Mouse (Mus musculus): Measurements from ENCODE around the gene Klf9.
"Not testable (repeated sequence)": the region's sequence is repeated elsewhere in the genome, so short reads cannot be mapped to it uniquely, and the experiment has no call there.

Gene Klf9

DNA sequence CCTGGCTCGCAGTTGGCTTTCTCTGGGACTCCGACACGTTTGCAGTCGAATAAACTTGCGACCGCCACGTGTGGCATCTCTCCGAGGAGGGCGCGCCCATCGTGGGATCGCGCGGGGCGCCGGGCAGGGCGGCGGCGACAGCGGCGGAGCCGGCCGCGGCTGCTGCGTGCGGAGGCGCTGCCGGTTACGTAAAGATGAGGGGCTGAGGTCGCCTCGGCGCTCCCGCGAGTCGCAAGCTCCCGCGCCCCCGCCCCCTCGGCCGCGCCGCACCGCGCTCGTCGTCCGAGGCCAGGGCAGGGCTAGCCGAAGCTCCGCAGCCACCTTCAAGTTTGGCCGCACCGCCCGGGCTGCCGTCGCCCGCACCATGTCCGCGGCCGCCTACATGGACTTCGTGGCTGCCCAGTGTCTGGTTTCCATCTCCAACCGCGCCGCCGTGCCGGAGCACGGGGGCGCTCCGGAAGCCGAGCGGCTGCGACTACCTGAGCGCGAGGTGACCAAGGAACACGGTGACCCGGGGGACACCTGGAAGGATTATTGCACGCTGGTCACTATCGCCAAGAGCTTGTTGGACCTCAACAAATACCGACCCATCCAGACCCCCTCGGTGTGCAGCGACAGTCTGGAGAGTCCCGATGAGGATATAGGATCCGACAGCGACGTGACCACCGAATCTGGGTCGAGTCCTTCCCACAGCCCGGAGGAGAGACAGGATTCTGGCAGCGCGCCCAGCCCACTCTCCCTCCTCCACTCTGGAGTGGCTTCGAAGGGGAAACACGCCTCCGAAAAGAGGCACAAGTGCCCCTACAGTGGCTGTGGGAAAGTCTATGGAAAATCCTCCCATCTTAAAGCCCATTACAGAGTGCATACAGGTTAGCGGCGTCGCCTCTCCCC is 610 bp downstream of the Klf9 start:
- DNase-seq (ENCODE audit: low spot score), result peak; percentile 78

DNA sequence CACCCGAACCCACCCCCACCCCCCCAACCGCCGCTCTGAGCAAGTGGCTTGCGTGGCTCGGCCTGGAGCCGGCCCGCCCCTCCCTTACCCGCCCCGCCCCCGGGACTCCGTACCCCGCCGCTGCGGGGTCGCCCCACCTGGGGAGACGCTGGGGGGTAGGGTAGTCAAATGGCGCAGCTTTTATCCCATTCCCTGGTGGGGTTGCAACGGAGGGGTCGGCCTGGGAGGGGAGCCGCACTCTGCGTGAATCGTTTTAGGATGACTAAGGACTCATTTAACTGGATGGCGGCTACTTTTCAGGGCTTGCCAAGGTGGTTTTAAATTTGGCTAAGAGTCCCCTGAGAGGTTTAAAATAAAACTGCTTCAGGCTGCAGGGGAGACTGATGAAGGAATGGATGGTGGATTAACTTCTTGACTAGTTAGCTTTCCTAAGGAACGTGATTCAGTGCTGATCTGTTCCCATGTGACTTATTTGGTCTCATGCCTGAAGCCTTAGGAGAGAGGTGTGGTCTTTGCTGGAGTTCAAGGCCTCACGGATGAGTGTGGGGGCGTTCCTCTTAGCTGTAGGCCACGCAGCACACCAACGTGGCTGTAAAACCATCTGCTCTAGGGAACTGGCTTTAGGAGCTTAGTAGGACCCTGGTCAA is 1.5 kb downstream of the Klf9 start:
- DNase-seq (ENCODE audit: low spot score), result no peak

DNA sequence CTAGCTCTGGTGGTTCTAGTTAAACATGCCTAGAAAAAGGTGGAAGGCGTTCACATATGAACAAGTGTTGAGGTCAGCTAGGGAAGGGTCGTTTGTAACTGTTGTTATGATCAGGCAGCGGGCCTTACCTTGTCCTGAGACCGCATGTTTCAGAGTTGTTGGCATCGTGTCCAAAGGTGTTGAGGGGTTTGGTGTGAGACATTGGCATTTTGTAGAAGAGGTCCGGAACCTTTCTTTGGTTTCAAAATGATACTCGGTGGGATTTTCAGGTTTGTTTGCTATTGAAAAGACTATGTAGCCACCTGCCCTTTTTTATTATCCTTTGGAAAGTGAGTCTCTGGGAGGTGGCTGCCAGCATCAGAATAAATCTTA is 2.0 kb downstream of the Klf9 start:
- DNase-seq (ENCODE audit: low spot score), result no peak

DNA sequence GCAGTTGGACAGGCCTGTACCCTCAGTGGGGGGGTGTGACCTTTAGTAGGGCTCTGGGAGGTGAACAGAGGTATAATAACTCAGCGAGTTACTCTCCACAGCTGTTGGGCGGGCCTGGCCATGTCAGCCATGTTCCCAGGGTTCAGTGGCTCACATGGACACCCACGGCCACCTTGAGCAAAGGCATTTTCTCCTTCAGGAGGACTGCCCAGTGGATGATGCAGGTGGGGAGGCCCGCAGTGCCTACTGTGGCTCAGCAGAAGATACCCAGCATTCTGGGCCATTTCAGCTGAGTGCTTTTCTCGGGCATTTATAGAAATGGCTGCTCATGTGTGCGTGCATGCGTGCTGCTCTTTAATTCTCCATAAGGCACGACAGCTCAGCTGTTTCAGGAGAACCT is 2.5 kb downstream of the Klf9 start:
- DNase-seq (ENCODE audit: low spot score), result no peak

DNA sequence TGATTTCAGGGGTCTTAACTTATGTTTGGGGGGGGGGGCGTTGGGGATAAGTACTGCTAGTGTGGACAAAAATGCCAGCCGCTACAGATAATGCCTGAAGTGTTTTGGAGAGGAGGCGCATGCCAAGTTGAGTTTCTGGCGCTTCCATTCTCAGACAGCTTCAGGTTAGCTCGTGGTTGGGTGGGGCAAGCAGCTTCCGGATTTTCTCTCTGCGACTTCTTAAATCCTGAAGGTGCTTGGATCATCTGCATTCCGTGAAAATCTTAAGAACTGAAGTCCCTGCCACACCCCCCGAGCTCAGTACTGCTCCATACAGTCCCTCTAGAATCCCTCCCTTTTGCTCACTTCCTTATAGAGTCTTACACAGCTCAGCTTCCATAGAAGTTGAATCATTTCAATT is 3.0 kb downstream of the Klf9 start:
- DNase-seq (ENCODE audit: low spot score), result no peak

DNA sequence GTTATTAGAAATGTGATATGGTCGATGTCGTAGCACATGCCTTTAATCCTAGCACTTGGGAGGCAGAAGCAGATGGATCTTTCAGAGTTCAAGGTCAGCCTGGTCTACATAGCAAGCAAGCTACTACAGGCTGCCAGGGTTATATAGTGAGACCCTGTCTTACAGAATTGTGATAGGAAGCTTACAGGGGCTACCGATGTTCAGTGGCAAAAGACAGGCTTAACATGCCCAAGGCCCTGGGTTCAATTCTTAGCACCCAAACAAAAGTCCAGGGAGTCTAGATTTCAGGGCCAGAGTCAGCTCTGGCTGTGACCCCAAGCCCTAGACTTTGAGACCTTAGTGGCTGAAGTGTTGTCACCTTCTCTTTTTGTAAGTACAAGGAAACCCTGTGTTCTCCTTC is 4.1 kb downstream of the Klf9 start:
- no peak for DNase-seq (ENCODE audit: low spot score)

DNA sequence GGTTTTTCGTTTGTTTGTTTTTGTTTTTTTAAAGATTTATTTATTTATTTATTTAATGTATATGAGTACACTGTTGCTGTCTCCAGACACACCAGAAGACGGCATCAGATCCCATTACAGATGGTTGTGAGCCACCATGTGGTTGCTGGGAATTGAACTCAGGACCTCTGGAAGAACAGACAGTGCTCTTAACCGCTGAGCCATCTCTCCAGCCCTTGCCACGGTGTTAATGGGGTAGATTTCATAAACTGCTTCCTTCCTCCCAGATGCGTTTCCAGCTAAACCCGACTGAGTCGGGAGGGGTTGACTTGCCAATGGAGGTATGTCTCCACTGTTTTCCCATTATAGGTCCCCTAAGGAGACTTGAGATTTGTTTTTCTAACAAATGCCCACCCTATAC is 4.5 kb downstream of the Klf9 start:
- DNase-seq (ENCODE audit: low spot score), result not testable (repeated sequence)

DNA sequence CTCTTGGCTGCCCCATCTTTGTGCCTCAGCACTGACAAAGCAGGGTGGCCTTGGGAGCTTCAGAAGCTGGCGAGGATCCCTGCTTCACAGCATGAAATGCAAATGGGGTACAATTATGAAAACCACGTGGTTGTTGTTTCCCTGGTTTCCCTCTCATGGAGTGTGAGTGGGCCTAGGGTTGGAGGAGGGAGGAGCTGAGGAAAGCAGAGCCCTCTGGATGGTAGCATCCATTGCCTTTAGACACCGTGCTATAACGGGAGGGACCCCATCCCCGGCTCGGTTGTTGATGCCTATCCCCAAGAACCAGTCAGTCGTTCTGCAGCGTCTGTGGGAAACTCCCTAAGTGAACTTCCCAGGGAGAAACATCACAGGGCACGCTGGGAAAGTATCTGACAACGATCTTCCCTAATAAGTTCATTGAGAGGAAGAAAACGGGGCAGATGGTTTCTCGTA is 5.4 kb downstream of the Klf9 start:
- no peak for DNase-seq (ENCODE audit: low spot score)

DNA sequence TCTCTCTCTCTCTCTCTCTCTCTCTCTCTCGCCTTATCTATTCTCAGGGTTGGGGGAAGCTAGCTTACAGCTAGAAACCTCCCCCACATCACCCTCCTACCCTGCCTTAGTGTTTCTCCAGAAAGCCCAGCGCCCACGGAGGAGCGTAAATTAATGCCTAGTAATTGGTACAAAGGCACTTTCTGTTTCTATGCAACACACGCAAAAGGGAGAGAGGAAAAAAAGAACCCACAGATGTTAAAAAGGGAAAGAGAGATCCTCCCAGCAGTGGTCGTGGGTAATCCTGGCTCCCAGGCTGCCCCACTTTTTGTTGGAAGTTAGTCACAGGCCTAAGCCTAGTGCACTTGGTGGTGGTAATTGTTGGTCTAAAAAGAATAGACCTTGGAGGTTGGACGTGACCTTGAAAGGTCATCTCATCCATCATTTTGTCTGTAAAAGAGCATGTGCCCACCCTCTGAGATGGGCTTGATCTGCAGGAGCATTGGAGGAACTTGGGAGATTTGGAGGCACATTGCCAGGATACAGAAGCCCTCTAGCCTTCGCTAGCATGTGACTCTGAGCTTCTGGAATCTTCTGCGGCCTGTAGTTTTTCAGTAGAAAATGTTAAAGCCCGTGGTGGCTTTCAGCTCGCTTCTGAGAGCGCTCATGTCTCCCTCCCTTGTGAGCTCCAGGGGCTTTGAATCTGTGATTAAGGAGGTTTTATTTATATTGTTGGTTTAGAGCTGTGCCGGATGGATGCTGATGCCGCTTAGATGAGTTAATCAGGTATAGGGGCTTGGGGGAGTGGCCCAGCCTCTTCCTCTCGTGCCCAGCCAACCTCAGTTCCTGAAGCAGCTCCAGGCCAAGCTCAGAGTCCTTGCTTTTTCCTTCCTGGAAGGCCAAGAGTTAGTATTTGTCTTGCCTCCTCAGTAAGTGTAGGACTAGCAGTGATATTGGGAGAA is 6.3 kb downstream of the Klf9 start:
- DNase-seq (ENCODE audit: low spot score), result no peak

DNA sequence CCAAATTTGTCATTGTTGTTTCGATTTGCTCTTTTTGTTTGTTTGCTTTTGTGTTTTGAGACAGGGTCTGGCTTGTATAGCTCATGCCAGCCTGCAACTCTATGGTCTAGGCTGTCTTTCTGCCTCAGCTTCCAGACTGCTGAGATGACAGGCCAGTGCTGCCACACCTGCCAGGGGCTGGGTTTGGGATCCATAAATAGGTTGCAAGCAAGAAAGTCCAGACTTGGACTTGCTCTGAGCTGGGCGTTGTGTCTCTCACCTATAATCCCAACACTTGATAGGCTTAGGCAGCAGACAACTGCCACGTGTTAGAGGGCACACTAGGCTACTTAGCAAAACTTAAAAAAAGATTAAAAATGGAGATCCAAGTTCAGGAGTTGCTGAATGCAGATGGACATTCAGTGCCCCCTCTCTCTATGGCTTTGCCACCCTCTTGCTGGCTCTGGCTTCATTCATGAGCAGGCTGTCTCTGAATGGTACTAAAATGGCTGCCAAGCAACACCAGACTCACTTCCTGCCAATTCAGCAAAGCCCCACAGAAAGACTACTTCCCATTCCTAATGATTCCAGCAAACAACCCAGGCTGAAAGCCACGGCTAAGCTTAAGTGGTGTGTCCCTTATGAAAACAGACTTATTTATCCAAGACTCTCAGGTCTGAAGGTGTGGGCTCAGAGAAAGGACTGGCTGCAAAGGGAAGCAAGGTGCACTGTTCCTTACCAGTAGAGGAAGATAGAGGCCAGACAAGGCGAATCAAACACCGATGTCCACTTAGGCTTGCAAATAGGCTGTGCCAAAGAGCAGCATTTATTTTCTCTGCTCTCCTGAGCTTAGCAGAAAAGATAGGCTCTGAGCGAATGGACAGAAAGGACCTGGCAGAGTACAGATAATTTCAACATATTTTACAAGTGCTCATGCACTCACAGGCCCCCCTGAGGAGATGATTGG is 8.7 kb downstream of the Klf9 start:
- no peak for DNase-seq (ENCODE audit: low spot score)

DNA sequence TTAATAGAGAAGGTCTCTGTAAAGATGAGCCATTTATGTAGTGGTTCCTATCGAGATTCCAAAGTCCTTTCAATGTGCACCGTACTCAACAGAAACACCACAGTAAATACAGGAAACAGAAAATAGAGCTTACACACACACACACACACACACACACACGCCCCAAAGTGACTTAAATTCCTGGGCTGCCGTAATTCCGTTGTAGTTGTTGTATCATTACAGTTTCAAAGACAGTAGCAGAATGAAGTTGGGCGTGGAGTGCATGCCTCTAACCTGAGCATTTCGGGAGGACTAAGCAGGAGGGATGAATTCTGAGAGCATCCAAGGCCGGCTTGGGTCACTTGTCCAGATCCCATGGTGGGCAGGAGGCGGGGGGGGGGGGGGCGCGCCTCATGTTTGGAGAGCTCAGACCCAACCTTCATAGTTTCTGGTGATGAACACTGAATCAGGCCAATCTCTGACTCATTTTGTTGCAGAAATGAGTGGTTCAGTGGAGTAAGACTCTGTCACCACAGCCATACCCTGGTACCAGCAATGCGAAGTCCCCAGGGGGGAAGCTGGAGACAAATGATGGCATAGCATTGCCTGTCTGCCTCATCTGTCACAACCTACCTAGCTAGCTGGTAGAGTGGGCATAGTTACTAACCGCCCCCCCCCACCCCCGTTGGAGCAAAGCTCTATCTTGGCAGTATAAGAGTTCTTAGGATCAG is 9.7 kb downstream of the Klf9 start:
- no peak for DNase-seq (ENCODE audit: low spot score)

DNA sequence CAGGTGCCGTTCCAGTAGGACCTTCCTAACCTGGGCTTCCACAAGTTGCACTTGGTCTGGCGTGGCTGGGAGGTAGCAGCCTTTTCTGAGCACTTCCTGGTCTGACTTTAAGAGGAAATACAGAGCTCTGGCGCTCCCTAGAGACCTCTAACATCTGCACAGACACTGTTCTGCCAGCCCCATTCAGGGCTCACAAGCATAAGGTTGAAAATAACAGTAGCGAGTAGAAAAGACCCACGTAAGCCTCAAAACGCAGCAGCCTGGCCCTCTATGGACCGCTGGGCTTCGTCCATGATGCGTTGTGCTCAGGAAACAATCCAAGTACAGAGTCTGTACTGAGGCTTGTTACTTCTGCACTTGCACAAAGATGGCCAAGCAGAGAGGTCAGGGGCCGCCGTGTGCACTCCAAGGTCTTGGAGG is 10.6 kb downstream of the Klf9 start:
- peak; percentile 62 for DNase-seq (ENCODE audit: low spot score)

DNA sequence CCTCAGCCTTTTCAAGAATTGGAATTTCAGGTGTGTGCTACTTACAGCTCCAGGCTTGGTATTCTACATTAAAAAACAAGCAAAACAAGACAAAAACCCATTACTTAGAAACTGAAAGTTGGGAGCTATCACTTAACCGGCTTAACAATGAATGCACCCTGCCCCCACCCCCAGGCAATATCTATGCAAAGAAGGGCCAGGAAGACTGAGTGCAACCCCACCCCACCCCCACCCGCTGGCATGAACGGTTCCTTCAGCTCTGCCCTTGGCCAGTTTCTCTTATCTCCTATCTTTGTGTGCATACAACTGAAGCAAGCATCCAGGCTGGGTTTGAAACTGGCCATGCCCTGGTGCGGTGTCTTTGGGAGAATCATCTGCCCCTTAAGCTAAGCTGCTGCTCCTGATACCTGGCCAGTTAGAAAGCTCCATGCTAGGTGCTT is 11.2 kb downstream of the Klf9 start:
- no peak for DNase-seq (ENCODE audit: low spot score)

DNA sequence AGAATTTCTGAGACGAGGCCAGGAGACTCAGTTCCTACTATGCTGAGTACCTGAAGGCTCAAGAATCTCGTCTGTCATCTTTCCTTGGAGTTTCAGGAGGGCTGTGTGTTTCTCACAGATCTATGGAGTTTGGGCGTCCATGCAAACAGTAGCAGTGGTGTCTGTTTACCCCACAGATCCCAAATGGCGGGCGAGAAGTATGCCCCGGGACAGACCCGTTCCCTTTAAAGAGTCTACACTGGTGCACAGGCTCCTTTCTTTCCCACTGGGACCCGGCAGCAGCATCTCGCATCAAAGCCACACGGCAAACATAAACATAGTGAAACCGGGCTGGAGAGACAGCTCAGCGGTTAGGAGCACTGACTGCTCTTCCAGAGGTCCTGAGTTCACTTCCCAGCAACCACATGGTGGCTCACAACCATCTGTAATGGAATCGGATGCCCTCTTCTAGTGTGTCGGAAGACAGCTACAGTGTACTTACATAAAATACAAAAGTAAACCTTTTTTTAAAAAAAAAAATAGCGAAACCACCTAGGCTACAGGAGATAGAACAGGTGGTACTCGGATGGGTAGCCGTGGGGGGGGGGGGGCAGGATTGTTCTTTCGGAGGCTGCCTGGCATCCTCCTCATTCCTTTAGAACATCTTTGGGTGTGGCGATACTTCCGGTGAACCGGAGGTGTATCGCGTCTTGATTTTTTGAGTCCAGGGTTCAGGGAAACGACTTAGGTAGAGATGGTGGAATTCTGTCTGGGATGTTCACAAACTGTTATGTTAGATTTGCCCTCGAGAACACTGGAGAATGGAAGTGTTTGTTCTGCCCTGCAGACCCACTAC is 12.0 kb downstream of the Klf9 start:
- DNase-seq (ENCODE audit: low spot score), result no peak

DNA sequence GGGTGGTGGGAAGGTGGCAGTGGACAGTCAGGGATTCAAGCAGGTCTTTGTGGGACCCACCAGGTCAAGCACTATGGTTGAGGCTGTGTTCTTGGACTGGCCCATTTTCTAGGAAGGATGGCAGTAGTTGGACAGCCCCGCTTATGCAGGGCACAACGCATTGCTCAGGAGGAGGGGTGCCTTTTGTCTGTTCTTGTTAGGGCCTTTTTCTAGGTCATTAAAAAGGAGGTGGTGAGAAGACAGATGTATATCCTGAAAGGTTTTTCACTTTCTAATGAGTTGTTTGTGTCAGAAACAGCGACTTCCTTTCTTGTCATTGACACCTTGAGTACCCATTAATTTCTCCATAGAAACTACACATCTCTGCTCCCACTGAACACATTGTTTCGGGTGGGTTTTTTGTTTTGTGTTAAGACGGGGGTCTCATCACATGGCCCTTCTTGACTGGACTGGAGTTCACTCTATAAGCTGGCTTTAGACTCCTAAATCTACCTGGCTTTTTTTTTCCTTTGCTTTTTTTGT is 12.6 kb downstream of the Klf9 start:
- DNase-seq (ENCODE audit: low spot score), result no peak

DNA sequence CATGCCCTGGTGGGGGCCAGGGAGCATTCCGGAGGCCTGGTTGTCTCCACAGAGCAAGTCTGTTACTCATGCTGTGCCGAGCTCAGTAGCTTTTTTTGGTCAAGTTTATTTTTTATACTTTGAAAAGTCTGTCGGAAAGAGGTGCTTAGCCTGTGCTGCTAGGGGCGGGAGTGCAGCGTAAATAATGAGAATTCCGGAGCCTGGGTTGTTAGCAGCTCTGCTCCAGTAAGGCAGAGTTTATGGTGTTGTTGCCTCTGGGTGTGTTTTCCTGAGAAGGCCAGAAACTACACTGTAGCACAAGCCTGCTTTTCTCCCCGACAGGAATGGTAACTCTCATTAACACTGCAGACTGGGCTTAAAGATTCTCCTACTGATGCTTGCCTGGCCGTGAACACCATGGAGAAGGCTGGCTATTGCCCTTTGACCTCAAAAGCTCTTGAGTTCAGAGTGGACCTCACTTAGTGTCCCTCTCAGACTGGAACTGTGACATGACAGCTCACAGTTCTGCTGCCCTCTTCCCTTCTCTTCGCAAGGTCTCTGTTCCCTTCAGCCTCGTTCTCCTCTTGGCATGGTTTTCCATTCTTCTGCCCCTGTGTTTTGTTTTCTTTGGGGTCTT is 18.9 kb downstream of the Klf9 start:
- no peak for DNase-seq (ENCODE audit: low spot score)

DNA sequence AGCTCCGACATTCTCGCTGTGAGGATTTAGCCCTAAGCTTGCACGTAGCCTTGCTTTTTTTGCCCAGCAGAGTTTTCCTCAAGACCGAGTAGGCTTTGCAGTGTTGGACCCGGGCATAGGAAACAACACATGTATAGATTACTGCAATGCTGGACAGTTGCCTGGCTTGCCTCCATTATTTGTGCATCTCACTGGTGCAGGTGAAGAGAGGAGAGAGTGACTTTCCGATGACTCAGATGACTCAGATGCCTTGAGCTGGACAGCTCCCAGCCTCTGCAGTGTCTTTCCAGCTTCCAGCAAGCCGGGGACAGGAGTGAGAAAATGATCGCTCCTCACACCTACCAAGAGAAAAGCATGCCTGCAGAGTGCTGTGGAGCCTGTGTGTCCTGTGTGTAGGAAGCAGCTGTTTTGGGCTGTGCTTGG is 21.4 kb downstream of the Klf9 start:
- peak; percentile 28 for DNase-seq (ENCODE audit: low spot score)

DNA sequence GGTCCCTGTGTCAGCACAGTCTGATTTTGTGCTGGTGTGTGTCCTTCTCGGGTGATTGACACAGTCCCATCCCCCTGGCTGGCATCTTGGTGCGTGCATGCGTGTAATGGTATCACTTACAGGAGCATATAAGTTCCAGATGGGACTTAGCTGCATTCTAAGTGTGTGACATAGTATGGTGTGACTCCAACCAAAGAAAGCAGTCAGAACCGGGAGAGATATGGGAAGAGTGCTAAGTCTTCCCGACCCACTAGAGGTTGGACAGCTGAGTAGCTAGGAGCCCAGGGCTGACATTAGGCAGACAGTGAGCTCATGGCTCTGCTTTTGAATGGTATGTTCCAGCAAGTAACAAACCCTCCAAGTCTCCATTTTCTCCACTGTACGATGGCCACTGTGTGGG is 21.9 kb downstream of the Klf9 start:
- DNase-seq (ENCODE audit: low spot score), result no peak

DNA sequence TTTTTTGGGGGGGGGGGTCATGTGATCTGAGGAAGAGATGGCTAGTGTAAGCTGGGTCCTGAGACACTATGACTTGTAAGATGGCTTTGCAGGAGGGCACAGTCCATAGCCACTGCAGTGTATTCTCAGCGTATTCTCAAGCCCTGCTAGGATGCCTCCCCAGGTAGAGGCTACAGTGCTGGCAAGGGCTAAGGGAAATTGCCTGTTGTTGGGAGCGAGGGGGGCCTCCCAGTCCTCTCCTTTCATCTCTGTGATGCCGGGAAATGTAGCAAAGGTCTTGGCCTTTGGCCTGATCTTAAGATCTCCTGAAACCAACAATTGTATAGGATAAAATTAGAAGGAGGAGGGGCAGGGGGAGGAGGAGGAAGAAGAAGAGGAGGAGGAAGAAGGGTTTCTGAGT is 22.3 kb downstream of the Klf9 start:
- no peak for DNase-seq (ENCODE audit: low spot score)

Measured in urinary bladder, postnatal 14 days (tissue).